Mouse (Mus musculus): ENCODE data around the gene Sync.

Sync gene

DNA sequence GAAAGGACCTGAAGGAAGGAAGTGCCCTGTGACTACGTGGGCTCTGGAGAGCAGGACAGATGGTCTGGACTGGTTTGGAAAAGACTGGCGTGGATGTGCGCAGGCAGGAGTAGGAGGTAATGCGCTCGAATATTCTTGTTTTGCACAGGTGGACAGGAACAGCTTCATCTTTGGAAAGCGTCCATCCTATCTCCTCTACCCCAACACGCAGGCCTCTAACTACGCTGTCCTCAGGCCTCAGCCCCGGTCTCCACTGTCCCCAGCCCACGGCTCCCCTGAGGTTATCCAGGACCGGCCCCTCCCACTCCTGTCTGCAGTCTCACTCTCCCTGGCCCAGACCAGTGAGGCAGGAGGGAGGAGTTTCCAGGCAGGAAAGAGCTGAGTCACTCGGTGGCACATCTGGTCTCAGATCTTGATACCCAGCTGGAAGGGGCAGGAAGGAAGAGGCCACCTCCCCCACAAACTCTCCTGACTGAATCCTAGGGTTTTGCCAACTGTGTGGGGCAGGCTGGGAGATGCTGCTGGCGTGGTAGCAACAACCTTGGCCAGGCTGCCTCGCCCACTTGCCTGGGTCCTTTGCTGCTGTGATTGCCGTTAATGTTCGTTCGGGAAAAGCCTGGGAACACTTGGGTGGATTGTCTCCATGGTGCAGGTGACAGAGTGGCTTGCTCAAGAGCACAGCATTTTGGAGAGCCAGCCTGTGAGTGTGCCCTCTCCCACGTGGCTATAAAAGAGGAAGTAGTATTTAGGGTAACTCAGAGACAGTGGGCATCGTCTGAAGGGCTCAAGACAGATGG lies 24.0 kb upstream of the Sync start:
- DNase-seq, result peak; percentile 28

DNA sequence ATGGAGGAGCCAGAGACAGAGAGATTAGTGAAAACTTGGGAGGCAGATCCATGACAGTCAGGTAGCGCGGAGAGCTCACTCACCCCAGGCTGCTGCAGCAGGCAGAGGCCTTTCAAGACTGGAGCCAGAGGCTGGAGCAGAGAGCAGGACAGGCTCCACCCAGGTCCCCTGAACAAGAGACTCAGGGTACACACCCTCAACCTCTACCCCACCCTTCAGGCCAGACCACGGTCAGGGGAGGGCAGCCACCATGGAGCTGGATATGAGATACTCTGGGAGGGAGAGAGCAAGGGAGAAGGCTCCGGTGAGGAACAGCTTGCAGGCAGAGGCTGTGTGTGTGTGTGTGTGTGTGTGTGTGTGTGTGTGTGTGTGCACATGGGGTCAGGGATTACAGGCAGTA lies 21.2 kb upstream of the Sync start:
- DNase-seq, result no peak

DNA sequence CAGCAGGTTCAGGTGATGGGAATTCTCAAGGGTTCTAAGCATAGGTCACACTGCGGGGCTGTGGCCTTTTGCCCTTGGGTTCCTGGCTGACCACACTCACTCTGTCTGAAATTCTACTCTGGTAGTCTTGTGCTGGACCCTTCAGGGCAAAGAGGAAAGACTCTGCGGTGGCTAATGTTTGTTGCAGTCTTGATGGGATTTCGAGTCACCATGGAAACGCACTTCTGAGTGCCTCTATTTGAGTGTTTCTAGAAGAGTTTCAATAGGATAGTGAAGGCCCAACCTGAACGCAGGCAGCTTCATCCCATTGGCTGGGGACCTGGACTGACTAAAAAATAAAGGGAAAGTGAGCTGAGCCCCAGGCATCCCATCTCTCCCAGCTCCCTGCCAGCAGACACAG lies 20.6 kb upstream of the Sync start:
- no peak for DNase-seq

DNA sequence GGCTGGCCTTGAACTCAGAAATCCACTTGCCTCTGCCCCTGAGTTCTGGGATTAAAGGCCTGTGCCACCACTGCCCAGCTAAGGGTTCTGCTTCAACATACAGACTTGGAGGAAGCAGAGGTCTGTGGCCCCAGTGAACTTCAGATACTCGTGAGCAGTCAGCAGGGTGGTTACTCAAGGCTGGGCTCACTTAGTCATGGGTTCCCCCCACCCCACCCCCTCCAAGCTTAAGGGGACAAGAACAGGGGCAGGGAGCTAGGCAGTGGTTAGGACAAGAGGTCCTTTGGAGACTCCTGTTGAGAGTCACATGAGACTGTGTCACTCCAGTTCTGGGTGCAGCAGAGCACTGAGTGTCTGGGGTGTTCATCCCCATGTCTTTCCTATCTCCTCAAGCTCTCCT lies 18.7 kb upstream of the Sync start:
- no peak for DNase-seq

DNA sequence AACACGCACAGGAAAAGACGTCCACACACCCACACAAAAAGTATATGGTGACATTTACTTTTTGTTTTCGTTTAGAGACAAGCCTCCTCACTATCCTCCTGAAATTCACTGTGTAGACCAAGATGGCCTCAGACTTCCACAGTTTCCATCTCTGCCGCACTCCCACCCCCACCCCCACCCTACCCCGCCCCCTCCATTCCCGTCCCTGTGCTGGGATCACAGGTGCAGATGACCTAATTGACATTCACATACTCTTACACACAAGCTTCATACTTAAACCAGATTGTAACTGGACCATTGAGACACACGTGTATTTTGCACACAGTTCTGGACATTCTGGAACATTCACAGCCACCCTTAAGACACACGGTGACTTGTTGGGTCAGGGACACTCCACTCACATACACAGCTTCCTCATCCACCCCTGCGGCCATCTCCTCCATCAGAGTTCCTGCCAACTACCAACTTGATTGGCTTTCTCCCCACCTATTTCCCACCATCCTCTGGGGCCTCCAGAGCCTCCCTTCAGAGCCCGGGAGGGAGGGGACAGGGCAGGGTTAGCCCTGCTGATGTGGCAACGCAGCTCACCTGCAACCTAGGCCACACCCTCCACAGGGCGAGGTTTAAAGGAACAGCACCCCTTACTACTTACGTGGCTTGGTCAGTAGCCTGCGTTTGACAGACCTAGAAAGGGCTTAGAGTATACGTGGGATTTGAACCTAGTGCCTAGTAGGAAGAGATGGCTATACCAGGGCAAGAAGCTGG lies 15.2 kb upstream of the Sync start:
- DNase-seq, result no peak

GRCm38 (mm10) chr4:129272756-129273046 lies 14.7 kb upstream of the Sync start:
- peak; percentile 47 for DNase-seq

DNA sequence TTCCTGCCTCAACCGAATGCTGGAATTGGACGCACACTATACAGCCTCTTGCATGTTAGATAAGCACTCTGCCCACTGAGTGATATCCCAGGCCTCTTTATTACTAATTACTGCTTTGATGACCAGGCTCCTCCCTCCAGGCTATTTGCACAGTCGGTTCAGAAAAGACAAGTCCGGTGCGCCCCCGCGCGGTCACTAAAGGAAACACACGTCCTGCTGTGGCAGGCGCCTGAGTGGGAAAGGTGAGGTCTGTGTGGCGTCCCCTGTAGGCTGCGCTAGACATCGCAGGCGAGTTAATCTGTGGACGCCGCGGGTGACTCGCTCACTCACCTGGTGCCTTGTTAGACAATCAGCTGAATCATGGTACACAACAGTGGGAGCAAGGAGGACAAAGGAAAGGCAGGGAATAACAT lies 11.0 kb upstream of the Sync start:
- DNase-seq, result peak; percentile 94

- DNase-seq, result no peak
Measured at GRCm38 (mm10) chr4:129282786-129283185, 4.6 kb upstream of the Sync start.

DNA sequence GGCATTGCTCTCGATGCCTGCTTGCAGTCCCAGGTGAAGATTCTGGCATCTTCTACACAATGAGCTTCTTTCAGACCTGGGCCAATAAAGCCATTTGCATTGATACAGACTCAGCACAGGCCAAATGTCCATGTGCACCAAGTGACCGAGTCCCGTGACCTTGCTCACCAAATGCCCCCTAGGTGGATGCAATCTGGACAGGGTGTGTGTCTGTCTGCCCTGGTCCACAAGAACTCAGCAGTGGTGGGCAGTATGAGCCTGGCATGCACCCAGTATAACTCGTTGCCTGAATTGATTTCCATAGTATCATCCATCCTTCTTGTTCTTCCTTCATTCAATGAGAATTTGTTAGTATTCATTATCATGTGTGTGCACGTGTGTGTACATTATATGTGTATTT lies 4.2 kb upstream of the Sync start:
- no peak for DNase-seq

DNA sequence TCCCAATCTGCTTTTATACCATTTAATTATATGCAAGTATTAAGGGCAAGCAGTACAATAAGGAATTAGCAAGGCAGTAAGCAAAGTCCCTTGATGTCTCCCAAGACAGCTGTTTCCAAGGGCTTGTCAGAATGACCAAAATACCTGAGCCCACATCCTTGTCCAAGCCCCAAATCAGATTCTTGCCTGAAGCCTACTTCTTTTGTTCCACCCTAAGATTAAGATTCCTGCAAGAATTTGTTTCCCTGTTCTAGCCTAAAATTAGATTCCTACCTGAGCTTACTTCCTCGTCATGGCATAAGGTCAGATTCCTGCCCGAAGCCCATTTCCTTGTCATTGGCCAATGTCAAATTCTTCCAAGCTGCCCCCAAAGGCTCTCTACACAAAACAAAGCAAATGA lies 2.7 kb upstream of the Sync start:
- DNase-seq, result no peak

GRCm38 (mm10) chr4:129286001-129286682 lies 1.3 kb upstream of the Sync start:
- no peak for DNase-seq

DNA sequence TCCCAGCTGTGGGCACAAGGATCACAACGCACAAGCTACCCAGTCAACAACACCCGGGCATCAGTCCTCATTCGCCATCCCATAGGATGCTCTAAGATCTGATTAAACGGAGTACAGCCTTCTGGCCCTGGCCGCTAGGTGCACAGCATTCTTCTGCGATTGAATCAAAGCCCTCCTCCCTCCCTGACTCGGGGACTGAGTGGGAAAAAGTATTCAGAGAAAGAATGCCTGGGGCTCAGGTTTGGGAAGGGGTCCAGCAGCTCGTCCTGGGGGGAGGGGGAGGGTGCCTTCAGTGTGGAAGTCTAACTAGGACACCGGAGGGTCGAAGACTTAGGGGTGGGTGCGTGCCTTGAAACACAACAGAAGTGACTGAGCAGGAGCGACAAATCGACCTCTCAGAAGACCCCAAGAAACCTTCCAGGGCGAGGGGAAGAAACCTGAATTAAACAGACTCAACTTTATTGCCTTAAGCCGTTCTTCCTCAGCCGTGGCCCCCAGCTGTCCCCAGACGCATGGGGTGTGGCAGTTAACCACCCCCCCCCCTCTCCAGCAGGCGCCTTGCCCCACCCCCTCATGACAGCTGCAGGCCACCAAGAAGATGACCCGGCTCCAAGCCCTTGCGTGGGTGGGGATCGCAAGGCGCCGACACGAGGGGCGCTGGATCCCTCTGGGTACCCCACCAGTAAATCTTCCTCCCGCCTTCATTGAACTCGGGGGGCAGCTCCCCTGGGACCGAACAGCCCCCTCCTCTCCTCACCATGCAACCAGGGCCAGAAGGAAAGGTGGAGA lies 540 bp upstream of the Sync start:
- DNase-seq, result peak; percentile 60

DNA sequence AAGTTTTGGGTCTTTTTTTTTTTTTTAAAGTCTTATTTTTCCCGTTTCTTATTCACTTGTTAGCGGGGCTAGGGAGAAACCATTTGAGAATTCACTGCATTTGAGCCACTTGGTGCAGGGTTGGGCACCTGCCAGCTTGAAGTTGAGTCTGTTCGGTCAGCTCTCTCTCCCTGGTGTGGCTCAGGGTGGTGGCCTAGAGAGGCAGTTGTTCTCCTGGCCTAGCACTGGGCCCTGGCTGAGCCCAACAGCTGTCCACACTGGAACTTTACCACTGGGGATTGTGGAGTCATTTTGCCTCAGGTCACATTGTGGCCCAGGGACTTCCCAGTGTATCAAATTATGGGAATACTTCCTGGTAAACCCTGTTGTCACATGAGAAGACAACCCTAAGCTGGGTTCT lies 650 bp downstream of the Sync start:
- DNase-seq, result no peak

DNA sequence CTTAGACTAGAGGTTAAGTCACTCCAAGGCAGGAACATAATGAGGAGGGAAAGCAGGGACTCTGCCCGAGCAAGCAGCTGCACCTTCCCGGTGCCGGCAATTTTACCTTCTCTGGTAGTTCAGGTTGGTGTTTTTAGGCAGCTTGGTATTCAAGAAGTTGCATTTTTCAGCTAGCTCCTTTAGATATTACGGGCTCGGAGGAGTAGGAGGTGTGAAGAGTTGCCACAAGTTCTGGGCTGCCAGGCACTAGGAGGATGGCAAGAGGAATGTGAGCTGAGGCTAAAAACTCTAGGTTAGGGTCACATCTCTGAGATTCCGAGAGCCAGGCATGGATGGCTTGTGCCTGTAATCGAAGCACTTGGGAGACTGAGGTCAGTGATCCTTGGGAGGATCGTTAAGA lies 2.3 kb downstream of the Sync start:
- DNase-seq, result no peak

DNA sequence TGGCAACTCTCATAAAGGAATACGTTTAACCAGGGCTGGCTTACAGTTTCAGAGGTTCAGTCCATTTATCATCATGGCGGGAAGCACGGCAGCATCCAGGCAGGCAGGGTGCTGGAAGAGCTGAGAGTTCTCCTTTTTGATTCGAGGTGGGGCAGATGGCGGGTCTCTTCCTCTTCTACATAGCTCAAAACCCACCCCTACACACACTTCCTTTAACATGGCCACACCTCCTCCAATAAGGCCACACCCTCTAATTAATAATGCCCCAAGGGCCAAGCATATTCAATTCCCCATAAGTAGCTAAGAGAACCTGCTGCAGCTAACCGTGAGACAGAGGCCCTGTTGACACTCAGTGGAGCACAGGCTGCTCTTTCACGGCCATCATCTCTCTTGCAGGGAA lies 5.4 kb downstream of the Sync start:
- peak; percentile 26 for DNase-seq

DNA sequence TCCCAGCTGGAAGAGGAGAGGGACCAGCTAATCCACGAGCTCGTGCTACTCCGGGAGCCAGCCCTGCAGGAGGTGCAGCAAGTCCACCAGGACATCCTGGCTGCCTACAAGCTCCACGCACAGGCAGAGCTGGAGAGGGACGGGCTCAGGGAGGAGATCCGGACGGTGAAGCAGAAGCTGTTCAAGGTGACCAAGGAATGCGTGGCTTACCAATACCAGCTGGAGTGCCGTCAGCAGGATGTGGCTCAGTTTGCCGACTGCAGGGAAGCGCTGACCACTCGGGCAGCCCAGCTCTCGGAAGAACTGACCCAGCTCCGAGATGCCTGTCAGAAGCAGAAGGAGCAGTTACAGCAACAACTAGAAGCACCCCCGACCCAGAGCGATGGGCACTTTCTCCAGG lies 6.3 kb downstream of the Sync start:
- no peak for DNase-seq

- DNase-seq, result no peak
Measured at GRCm38 (mm10) chr4:129295188-129295587, 7.8 kb downstream of the Sync start.

DNA sequence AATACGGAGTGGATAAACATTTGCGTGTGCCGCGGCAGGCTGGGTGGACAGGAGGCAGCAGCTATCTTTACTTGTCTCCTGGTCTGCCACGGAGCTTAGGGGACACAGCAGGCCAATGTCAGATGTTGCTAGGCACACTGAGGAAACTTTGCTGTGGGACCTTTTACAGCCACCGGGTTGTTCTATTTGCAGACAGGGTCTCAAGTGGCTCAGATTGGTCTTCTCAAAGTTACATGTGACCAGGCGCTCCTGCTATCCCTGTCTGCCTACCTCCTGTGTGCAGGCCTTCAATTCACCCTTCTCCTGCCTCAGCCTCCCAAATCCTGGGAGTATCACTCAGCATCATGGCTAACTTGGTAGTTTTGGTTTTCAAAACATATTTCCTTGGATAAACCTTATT lies 8.6 kb downstream of the Sync start:
- DNase-seq, result no peak

DNA sequence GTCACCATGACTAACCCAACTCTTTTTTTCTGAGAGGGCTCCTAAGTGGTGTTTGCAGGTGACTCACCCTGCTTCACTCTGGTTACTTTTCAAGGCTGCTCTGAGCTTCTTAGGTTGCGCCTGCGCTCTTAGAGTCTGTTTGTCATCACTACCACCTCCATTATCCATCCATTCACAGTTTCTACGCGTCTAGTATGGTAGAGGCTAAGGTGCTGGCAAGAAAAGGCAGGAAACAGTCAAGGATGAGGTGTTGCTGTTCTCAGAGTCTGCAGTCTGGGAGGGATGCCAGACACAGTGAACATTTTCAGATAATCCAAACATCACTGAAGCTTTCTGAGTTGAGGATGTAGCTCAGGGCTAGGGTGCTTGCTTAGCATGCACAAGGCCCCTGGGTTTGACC lies 10.3 kb downstream of the Sync start:
- DNase-seq, result no peak

DNA sequence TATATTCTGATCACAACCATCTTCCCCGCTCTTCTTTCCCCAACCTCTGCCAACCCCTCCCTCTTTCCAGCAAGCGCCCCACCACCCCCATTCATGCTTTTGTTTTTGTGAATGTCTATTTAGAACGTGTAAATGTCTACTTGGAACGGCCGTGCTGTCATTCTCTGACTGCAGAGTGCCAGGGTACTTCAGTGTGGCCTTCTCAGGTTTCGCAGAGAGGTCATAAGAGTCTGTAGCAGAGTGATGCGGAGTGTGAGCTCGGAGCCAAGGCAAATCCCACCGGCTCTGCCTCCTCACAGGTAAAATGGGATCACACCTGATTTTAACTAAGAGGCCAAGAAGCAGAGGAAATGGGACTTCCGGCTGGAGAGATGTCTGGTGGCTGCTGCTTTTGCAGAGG lies 11.7 kb downstream of the Sync start:
- no peak for DNase-seq

- no peak for DNase-seq
Measured at GRCm38 (mm10) chr4:129303401-129303800, 16.0 kb downstream of the Sync start.

DNA sequence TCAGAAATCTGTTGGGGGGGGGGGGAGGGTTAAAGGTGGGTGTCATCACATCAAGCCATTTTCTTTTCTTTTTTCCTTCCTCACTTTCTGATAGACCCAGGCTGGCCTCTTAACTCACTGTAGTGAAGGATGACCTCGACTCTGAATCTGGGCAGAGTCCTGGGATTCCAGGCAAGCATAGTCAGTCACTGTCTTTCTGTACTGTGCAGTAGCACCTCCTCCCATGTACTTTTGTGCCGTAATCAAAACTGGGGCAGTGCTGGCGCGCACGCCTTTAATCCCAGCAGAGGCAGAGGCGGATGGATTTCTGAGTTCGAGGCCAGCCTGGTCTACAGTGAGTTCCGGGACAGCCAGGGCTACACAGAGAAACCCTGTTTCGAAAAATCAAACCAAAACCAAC lies 16.4 kb downstream of the Sync start:
- no peak for DNase-seq

GRCm38 (mm10) chr4:129304306-129304705 lies 16.9 kb downstream of the Sync start:
- DNase-seq, result no peak
